ENCODE assay signal across 9 mouse cellular contexts in the genomic region with DNA sequence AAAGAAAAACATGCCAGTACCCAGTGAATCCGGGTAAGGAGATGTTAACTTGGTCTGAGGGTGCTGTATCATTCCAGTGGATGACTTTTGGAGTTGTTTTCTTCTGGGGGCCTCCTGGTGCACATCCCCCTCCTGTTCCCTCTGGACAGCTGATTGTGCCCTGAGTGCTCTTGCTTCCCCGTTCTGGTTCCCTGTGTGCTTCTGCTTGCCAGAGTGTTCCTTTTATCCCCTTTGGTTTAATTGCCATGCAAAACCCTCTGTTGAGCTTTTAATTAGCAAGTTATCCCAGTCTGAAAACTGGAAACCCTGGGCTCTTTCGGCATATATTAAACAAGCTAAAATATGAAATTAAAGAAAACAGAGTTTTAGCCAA.
DNase-seq lines count a peak whose midpoint lies in the region; ATAC-seq and TF ChIP-seq lines count a peak whose summit lies in the region.
"Had no signal": no experiment of that assay in that cellular context is flagged by ENCODE, and none has a peak within 500 bp of the region (broad histone marks: within the 10 kb centered on the region; RNA-seq: fewer than 3 reads in every experiment).

No protein-coding gene starts in this region.

- no peaks in the 10 kb centered on the region for H3K36me3 ChIP-seq in lung, embryonic 14.5 days (ENCODE audit: insufficient read depth)
- H3K36me3 ChIP-seq in intestine, embryonic 14.5 days (ENCODE audit: control insufficient read depth, insufficient read depth, low read length): no peaks in the 10 kb centered on the region
- no peaks in the 10 kb centered on the region for H3K36me3 ChIP-seq in myocyte (ENCODE audit: control insufficient read depth, insufficient read depth)
- H3K36me3 ChIP-seq in midbrain, embryonic 16.5 days (ENCODE audit: control insufficient read depth, insufficient read depth, low read length): no peaks in the 10 kb centered on the region

- peaks cover 12% of the 10 kb centered on the region for H3K4me1 ChIP-seq in lung, embryonic 14.5 days (ENCODE audit: insufficient read depth)
- H3K4me1 ChIP-seq in intestine, embryonic 14.5 days (replicated peaks; ENCODE audit: control insufficient read depth, insufficient read depth, low read length): peaks cover 11% of the 10 kb centered on the region; the same call in 1 of the 2 replicates
- H3K4me1 ChIP-seq in midbrain, embryonic 16.5 days (ENCODE audit: control insufficient read depth, insufficient read depth, low read length): no peaks in the 10 kb centered on the region

- no peak for TF ChIP-seq CTCF in lung, embryonic 14.5 days (IDR thresholded peaks at IDR 0.05; ENCODE audit: low read depth)

- 27% methylated on average over 3 of the region's 3 CpGs for WGBS in lung, embryonic 14.5 days
- WGBS in intestine, embryonic 14.5 days: 39% methylated on average over 3 of the region's 3 CpGs
- 66% methylated on average over 3 of the region's 3 CpGs for whole genome bisulfite sequencing in midbrain, embryonic 16.5 days

- H3K27ac ChIP-seq in lung, embryonic 14.5 days (ENCODE audit: low read depth): peak overlapping the region; percentile 83
- peak overlapping the region; percentile 85 for H3K27ac ChIP-seq in intestine, embryonic 14.5 days (ENCODE audit: low read depth)
- H3K27ac ChIP-seq in midbrain, embryonic 16.5 days (ENCODE audit: low read length): no peak overlapping the region

- peak; percentile 3 for DNase-seq in adrenal gland, adult 8-10 months
- DNase-seq in adrenal gland, postnatal 4 days (ENCODE audit: low spot score in 2 of 2): no peak
- no peak for DNase-seq in lung, embryonic 14.5 days
- no peak for DNase-seq in lung, postnatal 36 days
- no peak for DNase-seq in intestine, embryonic 14.5 days (ENCODE audit: low spot score)
- no peak for DNase-seq in gastrocnemius, postnatal 36 days

- no peaks in the 10 kb centered on the region for H3K9me3 ChIP-seq in lung, embryonic 14.5 days (ENCODE audit: low read depth, low read length)
- H3K9me3 ChIP-seq in intestine, embryonic 14.5 days (ENCODE audit: control insufficient read depth, low read length): no peaks in the 10 kb centered on the region
- H3K9me3 ChIP-seq in midbrain, embryonic 16.5 days (replicated peaks; ENCODE audit: control insufficient read depth, low read length, poor library complexity, severe bottlenecking): no peaks in the 10 kb centered on the region

- no peak for TF ChIP-seq POLR2A in myocyte (IDR thresholded peaks at IDR 0.05; ENCODE audit: insufficient read length, low read depth)

- no peaks in the 10 kb centered on the region for H3K27me3 ChIP-seq in lung, embryonic 14.5 days (ENCODE audit: insufficient read depth, low read length)
- H3K27me3 ChIP-seq in intestine, embryonic 14.5 days (replicated peaks; ENCODE audit: control insufficient read depth, insufficient read depth, low read length): no peaks in the 10 kb centered on the region
- no peaks in the 10 kb centered on the region for H3K27me3 ChIP-seq in myocyte (ENCODE audit: control insufficient read depth, insufficient read depth, insufficient read length)
- H3K27me3 ChIP-seq in midbrain, embryonic 16.5 days (ENCODE audit: control insufficient read depth, insufficient read depth, low read depth, low read length): no peaks in the 10 kb centered on the region

- H3K4me3 ChIP-seq in lung, embryonic 14.5 days (ENCODE audit: low read depth, low read length): no peak overlapping the region
- 0 out of 2 replicates have a peak overlapping the region, but pooled peaks have one; percentile 4 for H3K4me3 ChIP-seq in intestine, embryonic 14.5 days (ENCODE audit: low read depth, low read length)
- H3K4me3 ChIP-seq in myocyte: no peak overlapping the region
- no peak overlapping the region for H3K4me3 ChIP-seq in midbrain, embryonic 16.5 days (ENCODE audit: low read depth, low read length)
- H3K4me3 ChIP-seq: erythroblast, embryonic 14.5 days had no signal

- no peak for ATAC-seq in lung, embryonic 14.5 days (ENCODE audit: insufficient read depth)
- no peak for ATAC-seq in intestine, embryonic 14.5 days (replicated peaks; ENCODE audit: low FRiP score, low TSS enrichment, low read depth)
- no peak for ATAC-seq in midbrain, embryonic 16.5 days

- peak overlapping the region; percentile 54 for H3K4me2 ChIP-seq in lung, embryonic 14.5 days
- peak overlapping the region; percentile 45 for H3K4me2 ChIP-seq in intestine, embryonic 14.5 days (ENCODE audit: low read length)
- peak overlapping the region; percentile 87 for H3K4me2 ChIP-seq in myocyte (ENCODE audit: low read depth)
- no peak overlapping the region for H3K4me2 ChIP-seq in midbrain, embryonic 16.5 days (ENCODE audit: low read length)

- H3ac ChIP-seq in myocyte (ENCODE audit: control insufficient read depth, insufficient read length): no peak overlapping the region

- H3K9ac ChIP-seq in lung, embryonic 14.5 days: no peak overlapping the region
- no peak overlapping the region for H3K9ac ChIP-seq in intestine, embryonic 14.5 days (ENCODE audit: low read length)
- no peak overlapping the region for H3K9ac ChIP-seq in midbrain, embryonic 16.5 days (ENCODE audit: low read depth, low read length)

- intact Hi-C loops in gastrocnemius, postnatal 36 days (cut with DNase I): no loop called here

- no peaks in the 10 kb centered on the region for H3K79me2 ChIP-seq in myocyte (ENCODE audit: control insufficient read depth, insufficient read depth)

TF ChIP-seq in myocyte, 11 proteins besides CTCF, POLR2A, EP300 and RAD21:
- TF ChIP-seq MYOD1 (IDR thresholded peaks at IDR 0.05; ENCODE audit: control insufficient read depth in 1 of 3, insufficient read length in 2 of 3, low read depth in 2 of 3) (peak in 2 of 3 experiments; percentile 10 to 22), CEBPB (IDR thresholded peaks at IDR 0.05; ENCODE audit: insufficient read depth, poor library complexity, severe bottlenecking) (no peak)
TF ChIP-seq in myocyte: peak in this region for 1.
